Mouse (Mus musculus) E14TG2a.4 (cell line): ENCODE results near the gene Rab3gap2.

Source experiments
- CTCF ChIP-seq: conservative IDR thresholded peaks from 2 replicates; pipeline ENCODE4 v1.5.1; 2014; ENCODE audit warnings: low read length
- POU5F1 ChIP-seq: IDR thresholded peaks from 2 replicates; pipeline ENCODE4 v1.6.1; 2014; ENCODE audit warnings: low read length, borderline replicate concordance

- no peak for TF ChIP-seq CTCF
- no peak for TF ChIP-seq POU5F1
Observed at GRCm38 (mm10) chr1:185256753-185257152, 52.8 kb downstream of the Rab3gap2 start.
